Mouse (Mus musculus): ENCODE measurements around the gene Sec31b.

The Sec31b gene

DNA sequence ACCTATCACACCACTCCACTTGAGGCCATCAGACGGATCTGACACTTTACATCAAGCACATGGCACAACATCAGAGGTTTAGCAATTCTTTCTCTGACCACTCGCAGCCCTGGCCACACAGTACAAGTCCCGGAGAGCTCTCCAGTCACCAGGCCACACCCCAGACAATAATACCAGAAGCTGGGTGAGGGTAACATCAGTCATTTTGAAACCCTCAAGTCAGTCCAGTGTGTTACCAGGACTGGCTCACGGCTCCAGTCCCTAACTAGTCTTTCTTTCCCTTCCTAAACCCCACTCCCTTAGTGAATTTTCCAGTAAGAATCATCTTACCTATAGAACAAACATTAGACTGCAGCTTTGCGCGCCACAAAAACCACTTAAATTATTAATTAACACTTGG, 15.6 kb downstream of the Sec31b start:
- no peak for DNase-seq (ENCODE audit: low spot score)

DNA sequence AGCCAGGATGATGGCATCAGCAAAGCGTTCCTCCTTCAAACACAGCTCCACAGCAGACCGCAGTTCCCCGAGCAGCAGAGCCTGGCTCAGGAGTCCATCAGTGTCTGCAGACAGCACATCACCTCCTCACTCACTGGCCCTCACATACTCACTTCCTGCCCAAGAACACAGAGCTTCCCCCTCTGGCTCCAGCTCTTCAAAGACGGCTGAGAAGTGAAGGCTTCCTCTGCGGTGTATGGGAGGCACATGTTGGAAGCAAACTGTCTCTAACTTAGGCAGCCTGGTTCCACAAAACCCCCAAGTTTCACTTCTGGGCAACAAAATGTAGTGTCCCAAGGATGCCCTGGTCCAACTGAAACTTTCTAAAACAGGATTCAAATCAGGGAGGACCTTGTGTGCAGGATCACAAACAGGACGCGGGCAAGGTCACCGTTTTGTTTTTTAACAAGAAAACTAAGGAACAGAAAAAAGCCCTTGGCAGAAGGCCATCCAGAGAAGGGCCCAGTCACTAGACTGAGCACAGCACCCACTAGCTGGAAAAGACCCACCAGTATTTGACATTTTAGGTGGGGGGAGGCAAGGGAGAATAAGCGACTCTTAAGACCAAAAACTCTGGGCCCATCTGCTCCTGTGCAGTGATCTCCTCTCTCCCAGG, 20.0 kb downstream of the Sec31b start:
- DNase-seq (ENCODE audit: low spot score): no peak

DNA sequence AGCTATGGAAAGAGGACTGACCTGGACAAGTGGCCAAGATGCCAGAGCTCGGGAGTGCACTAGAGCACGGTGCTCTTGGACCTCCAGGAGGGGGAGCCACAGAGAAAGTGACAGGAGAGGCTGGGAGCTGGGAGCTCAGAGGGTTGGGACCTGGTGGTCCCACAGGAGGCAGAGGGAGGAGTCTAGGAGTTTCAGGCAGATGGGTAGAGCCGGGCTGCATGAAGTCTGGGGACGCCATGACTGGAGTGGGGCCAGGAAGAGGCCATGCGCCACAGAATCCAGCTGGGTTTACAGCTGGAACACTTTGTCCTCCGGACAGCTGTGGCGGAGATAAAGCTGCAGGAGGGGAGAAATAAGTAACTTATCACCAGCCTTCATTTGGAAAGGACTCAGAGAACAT, 26.5 kb downstream of the Sec31b start:
- DNase-seq (ENCODE audit: low spot score): no peak

DNA sequence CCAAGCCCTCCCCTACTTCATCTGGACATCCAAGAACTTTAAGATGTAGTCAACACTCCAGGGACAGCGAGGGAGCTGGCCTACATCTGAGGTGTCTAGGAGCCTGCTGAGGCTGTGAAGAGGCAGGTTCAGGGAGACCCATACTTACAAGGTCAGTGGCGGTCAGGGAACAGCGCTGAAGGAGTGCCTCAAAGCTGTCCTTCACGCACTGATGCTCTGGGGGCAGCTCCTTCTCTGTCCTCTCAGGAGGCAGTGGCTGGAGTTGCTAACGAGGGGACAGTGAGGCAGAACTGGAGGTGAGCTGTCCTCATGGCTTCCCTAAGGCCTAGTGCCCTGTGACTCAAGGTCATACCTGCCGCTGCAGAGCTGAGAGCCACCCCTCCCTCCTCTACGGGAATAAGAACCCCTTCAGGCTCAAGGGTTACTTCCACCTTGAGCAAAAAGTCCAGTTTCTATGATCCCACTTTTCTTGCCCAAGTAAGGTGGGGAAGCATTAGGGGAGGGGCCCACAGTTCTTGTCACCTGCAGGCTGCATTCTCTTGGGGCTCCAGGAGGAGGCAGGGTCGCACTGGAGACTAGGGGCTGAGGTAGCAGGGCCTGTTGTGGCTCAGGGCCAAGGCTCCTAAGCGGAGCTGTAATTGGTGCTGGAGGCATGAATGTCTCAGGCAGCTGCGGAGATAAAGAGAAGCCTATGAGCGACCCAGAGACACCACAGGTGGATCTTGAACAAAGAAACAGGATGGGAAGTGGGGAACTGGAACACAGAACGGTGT, 27.5 kb downstream of the Sec31b start:
- DNase-seq (ENCODE audit: low spot score): no peak

- no peak for DNase-seq (ENCODE audit: low spot score)
Measured at GRCm38 (mm10) chr19:44515769-44516168, 29.9 kb downstream of the Sec31b start.

- no peak for DNase-seq (ENCODE audit: low spot score)
Measured at GRCm38 (mm10) chr19:44514521-44515451, 30.9 kb downstream of the Sec31b start.

DNA sequence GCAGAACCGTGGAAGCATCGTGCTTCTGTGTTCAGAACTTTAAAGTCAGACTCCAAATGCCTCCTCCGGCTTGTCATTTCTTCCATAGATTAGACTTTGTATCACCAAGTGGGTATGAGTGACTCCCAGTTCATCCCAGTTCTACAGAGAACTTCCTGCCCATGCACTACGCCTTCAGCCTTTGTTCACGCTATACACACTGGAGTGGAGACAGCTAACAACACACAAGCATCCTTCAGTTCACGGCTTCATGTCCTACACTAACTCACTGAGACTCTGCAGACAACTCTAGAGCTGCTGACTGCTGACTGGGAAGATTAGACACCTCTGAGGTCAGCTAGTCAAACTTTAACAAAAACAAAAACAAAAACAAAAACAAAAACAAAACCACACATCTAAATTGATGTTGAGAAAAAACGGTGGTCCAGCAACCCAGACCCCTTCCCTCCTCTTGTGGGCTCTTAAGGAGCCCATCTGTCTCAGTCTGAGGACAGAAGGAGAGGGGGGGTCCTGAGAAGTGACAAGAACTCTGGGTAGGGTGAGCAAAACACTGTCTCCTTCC, 31.7 kb downstream of the Sec31b start:
- DNase-seq (ENCODE audit: low spot score): no peak

DNA sequence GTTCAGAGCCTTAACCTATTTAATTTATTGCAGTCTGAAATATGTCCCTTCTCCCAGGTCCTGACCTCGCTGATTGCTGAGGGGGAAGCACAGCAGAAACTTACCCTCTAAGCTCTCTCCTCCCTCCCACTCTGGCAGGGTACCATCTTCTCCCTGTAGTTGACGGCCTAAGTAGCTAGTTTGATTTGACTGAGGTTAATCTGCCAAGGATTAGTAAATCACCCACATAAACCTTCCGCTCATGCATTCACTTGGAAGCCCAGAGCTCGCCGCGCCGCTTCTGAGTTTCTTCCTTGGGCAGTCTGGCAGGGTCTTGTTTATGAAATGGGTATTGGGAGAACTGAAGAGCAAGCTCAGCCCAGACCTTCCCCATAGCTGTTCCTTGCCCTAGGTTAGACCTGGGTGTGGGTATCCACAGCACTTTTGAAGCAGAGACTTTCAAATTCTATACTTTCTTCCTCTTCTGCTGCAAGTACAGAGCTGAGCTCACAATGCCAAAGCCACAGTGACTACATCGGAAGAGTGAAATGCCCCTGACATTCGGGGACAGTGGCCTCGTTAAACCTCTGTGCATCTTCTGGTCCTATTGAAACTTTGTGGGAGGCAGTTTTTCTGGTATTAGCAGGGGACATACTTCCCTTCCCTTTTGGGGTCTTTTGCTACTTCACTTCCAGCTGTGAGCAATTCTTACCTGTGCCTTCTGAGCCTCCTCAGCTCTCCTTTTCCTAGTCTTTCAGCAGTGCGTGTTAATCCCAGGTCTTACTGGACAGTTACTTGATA, 32.4 kb downstream of the Sec31b start:
- no peak for DNase-seq (ENCODE audit: low spot score)

DNA sequence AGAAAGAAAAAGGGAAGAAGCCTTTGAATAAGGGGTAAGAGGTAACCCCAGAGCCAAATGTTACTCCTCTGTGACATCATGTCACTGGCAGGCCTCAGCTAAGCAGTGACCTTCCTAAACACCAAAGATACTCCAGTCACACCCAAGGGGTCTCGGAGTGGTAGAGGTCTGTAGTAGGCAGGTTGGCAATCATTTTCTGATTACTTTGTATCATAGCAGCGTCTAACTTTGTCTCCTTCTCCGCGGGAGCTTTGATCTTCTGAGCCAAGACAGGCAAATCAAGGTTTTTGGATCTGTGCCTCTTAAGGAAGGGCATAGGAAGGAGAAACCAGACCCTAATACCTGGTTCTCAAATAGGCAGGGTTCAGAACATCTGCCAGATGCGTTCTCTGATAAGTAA, 33.1 kb downstream of the Sec31b start:
- no peak for DNase-seq (ENCODE audit: low spot score)

GRCm38 (mm10) chr19:44511451-44512231, 34.0 kb downstream of the Sec31b start:
- DNase-seq (ENCODE audit: low spot score): no peak

DNA sequence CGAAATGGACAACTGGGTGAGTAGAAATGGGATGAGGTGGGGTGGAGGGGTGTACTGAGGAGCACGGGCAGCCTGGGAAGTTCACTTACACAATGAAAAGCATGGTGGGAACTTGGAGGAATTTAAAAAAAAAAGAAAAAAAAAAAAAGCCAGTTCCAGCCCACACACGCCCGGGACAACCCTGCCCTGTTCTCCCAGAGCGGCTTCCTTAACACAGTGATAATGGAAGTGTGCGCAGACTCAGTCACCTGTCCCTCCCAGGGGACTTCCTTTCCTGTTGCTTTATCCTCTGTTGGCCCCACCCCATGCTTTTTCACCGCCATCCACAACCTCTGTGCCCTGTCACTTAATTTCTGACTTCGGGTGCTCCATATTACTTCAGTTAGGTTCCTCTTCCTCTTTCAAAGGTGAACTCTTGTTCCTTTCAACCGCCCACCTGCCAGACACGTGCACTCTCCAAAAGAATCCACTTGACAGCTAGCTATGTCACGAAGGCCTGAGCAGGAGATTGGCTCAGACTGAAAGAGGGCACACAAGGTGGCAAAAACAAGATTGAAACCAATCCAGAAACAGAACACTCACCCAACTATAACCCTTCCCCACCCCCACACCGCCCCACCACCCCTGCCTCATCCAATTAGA, 35.0 kb downstream of the Sec31b start:
- DNase-seq (ENCODE audit: low spot score): no peak

DNA sequence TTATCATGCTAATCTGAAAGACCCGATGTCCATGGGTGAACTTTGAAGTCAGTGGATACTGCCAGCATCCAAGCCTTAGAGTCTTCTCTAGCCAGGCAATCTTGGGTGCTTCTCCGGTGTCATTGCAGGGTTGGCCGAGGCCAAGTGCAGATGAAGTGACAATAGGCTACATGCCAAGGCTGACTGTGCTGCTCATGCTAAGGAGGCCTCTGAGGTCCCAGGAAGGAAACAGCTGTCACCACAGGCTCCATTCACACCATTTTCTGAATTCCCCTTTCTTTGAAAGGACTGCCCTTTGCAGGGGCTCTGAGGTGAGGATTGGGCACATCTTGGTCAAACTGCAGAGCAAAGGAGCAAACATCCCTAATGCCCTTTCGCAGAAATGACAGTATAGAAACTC, 42.9 kb downstream of the Sec31b start:
- no peak for DNase-seq (ENCODE audit: low spot score)

- no peak for DNase-seq (ENCODE audit: low spot score)
Measured at GRCm38 (mm10) chr19:44501925-44502324, 43.7 kb downstream of the Sec31b start.

DNA sequence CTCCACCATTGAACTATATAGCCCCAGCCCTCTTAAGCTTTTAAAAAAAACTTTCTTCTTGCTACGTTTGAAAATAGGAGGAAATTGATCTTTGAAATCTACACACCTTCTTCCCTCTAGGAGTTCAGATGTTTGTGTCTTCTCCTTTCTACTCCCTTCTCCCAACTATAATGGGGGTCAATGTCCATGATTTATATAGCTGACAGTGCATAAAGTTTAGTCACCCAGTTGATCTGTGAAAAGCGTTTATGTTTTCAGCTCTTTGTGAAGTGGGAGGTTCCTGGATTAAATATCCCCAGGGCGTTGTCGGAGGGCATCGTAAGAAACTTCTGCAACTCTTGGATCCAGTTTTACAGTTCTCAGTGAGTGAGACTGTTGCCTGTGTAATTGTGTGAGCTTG, 45.4 kb downstream of the Sec31b start:
- DNase-seq (ENCODE audit: low spot score): no peak

DNA sequence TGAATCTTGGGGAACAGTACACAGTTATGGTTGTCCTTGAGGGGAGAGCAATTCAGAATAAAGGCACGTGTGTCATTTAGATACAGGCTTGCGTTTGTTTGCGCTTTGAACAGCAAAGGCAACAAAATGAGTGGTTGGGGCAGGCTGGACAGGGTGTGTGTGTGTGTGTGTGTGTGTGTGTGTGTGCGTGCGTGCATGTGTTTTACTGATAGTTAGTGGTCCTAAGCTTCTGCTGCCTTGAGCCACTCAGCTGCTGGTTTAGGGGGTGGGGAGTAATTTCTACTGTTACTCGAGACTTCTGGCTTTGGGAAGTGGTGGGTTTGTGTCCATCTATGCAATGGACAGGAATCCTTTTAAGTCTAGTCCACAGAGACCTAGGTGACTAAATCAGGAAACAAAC, 46.7 kb downstream of the Sec31b start:
- no peak for DNase-seq (ENCODE audit: low spot score)

DNA sequence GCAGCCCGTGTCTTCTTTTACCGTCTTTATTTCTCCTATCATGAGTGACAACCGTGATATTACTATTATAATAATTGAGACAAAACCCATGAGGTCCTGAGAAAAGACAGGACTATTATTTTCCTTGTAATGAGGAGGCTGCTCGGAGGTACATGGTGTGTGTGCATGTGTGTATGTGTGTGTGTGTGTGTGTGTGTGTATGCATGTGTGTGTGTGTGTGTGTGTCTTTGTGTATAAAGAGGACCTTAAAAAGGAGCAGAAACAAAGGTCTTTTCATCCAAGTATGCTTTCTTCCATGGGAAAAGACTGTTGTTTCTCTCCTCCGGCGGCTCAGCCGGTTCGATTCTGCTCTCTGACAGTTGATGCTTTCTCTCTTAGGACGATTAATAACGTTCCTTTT, 48.7 kb downstream of the Sec31b start:
- no peak for DNase-seq (ENCODE audit: low spot score)

- DNase-seq (ENCODE audit: low spot score): no peak
Measured at GRCm38 (mm10) chr19:44496511-44496910, 49.2 kb downstream of the Sec31b start.

GRCm38 (mm10) chr19:44493128-44493527, 52.5 kb downstream of the Sec31b start, which contains the start of gene Wnt8b:
Wnt8b (plus strand) TSS chr19:44493472.
- no peak for DNase-seq (ENCODE audit: low spot score)

DNA sequence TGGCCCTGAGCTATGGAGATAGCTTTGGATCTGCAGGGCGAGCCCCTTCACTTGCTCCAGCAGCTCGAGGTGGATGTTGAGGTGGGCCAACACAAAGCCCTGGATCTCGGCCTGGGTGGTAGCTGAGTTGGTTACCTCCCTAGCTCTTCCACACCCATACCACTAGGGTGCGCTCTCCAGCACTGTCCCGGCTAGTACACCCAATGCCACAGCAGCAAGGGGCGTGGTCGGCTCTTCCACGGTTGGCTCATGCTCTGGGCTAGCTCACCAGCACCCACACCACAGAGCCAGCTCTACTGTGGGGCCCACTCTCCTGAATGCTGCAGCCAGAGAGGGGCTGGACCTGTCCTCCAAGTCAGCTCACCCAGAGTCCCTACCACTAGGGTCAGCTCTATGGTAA, 58.4 kb downstream of the Sec31b start:
- peak; percentile 11 for DNase-seq (ENCODE audit: low spot score)

- no peak for DNase-seq (ENCODE audit: low spot score)
Measured at GRCm38 (mm10) chr19:44476541-44476940, 69.1 kb downstream of the Sec31b start.
